ENCODE assay signal across 12 mouse cellular contexts in the genomic region with DNA sequence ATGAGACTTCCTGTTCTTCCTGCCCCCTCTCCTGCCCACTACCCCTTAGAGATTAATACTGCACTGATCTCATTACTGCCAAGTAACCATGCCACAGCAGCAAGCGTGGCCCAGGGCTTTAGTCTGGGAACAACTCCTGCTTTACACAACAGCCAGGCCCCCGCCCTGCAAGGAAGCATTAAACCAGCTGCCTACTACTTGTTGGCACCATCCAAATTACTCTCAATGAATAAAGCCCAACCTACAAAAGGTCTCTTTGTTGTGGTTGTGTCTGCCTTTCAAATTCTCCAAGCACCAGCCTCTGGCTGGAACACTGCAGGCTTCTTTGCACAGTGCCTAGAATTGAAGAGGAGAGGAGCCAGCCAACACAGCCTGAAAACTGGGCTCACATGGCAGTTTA.
DNase-seq lines count a peak whose midpoint lies in the region; ATAC-seq lines count a peak whose summit lies in the region.
"Had no signal": no experiment of that assay in that cellular context is flagged by ENCODE, and none has a peak within 500 bp of the region (broad histone marks: within the 10 kb centered on the region; RNA-seq: fewer than 3 reads in every experiment).

No protein-coding gene starts in this region.

- H3K9ac ChIP-seq in midbrain, embryonic 12.5 days (replicated peaks): no peak overlapping the region
- H3K9ac ChIP-seq in forebrain, embryonic 15.5 days (replicated peaks): no peak overlapping the region

- no peak overlapping the region for H3K4me3 ChIP-seq in midbrain, embryonic 12.5 days
- no peak overlapping the region for H3K4me3 ChIP-seq in midbrain, embryonic 10.5 days
- H3K4me3 ChIP-seq in forebrain, embryonic 15.5 days: no peak overlapping the region

- H3K9me3 ChIP-seq in midbrain, embryonic 12.5 days: no peaks in the 10 kb centered on the region
- no peaks in the 10 kb centered on the region for H3K9me3 ChIP-seq in midbrain, embryonic 10.5 days (replicated peaks)
- H3K9me3 ChIP-seq in forebrain, embryonic 15.5 days: no peaks in the 10 kb centered on the region

- H3K27me3 ChIP-seq in midbrain, embryonic 12.5 days: no peaks in the 10 kb centered on the region
- H3K27me3 ChIP-seq in midbrain, embryonic 10.5 days (ENCODE audit: low read depth, poor library complexity, severe bottlenecking): no peaks in the 10 kb centered on the region
- H3K27me3 ChIP-seq in forebrain, embryonic 15.5 days: no peaks in the 10 kb centered on the region
- H3K27me3 ChIP-seq: CH12.LX had no signal

- WGBS in midbrain, embryonic 12.5 days: 41% methylated on average over 2 of the region's 2 CpGs
- WGBS in midbrain, embryonic 10.5 days: 73% methylated on average over 2 of the region's 2 CpGs
- WGBS in forebrain, embryonic 15.5 days: 7% methylated on average over 2 of the region's 2 CpGs

- no peak overlapping the region; the same call in 1 of the 2 replicates for H3K27ac ChIP-seq in midbrain, embryonic 12.5 days (replicated peaks)
- H3K27ac ChIP-seq in midbrain, embryonic 10.5 days (replicated peaks): no peak overlapping the region
- H3K27ac ChIP-seq in forebrain, embryonic 15.5 days (replicated peaks): peak overlapping the region; percentile 57

- peaks cover 15% of the 10 kb centered on the region for H3K4me1 ChIP-seq in midbrain, embryonic 12.5 days
- peaks cover 8% of the 10 kb centered on the region for H3K4me1 ChIP-seq in midbrain, embryonic 10.5 days
- H3K4me1 ChIP-seq in forebrain, embryonic 15.5 days: peaks cover 17% of the 10 kb centered on the region; the same call in 1 of the 2 replicates

- H3K36me3 ChIP-seq in midbrain, embryonic 12.5 days: peaks cover 16% of the 10 kb centered on the region
- peaks cover 33% of the 10 kb centered on the region for H3K36me3 ChIP-seq in midbrain, embryonic 10.5 days
- peaks cover 14% of the 10 kb centered on the region; the same call in 1 of the 2 replicates for H3K36me3 ChIP-seq in forebrain, embryonic 15.5 days

- no peak for DNase-seq in midbrain, embryonic 10.5 days (ENCODE audit: low spot score)
- peak; percentile 43 to 54 for DNase-seq in layer of hippocampus, postnatal 10 days (ENCODE audit: low spot score in 2 of 2)
- DNase-seq in right cerebral cortex, postnatal 10 days (ENCODE audit: low spot score in 2 of 2): peak; percentile 77 to 83
- DNase-seq in cerebellum, postnatal 36 days: no peak
- no peak for DNase-seq in heart, adult 9 months (ENCODE audit: low spot score in 2 of 2)
- DNase-seq: lung, adult 18-20 months had no signal

- peak; percentile 85 for ATAC-seq in midbrain, embryonic 12.5 days (ENCODE audit: low FRiP score, low read depth)
- ATAC-seq in forebrain, embryonic 15.5 days (replicated peaks): peak; percentile 96
- no peak for ATAC-seq in megakaryocyte-erythroid progenitor cell, adult 5-6 weeks (replicated peaks; ENCODE audit: low FRiP score, low TSS enrichment, poor library complexity, severe bottlenecking)
- ATAC-seq: activated CD4-positive, CD25-positive, alpha-beta regulatory T cell, adult 4 months; inflammation-experienced regulatory T-cells, adult 6 months had no signal

- H3K4me2 ChIP-seq in midbrain, embryonic 12.5 days (replicated peaks): no peak overlapping the region
- no peak overlapping the region for H3K4me2 ChIP-seq in forebrain, embryonic 15.5 days (replicated peaks)

Comparison
In these comparisons a context has a peak if more than half of its experiments do, and no peak if none do; other contexts are left out.
1. DNase-seq: peak in layer of hippocampus, postnatal 10 days (2 of 2) and right cerebral cortex, postnatal 10 days (2 of 2); none in midbrain, embryonic 10.5 days (single experiment), cerebellum, postnatal 36 days (0 of 2) and heart, adult 9 months (0 of 2).